10 mouse cellular contexts compared by ENCODE assay signal in genomic region chr6:136827116-136827515, GRCm38 (mm10). TPM values are rescaled to one million over a fixed set of nuclear protein-coding genes. Genes with fewer than 3 reads are reported as not detected.
DNase-seq lines count a peak whose midpoint lies in the region; ATAC-seq and TF ChIP-seq lines count a peak whose summit lies in the region.
"Had no signal": no experiment of that assay in that cellular context is flagged by ENCODE, and none has a peak within 500 bp of the region (broad histone marks: within the 10 kb centered on the region; RNA-seq: fewer than 3 reads in every experiment).

No protein-coding gene starts in this region.

- H3K27ac ChIP-seq in heart, postnatal 0 days (ENCODE audit: low read depth): no peak overlapping the region
- peak overlapping the region; percentile 86 for H3K27ac ChIP-seq in MEL (ENCODE audit: control insufficient read depth, low read depth, low read length)
- H3K27ac ChIP-seq in hindbrain, embryonic 10.5 days: peak overlapping the region; percentile 98
- no peak overlapping the region for H3K27ac ChIP-seq in midbrain, embryonic 11.5 days (ENCODE audit: low read depth, low read length)

- TF ChIP-seq POLR2A in MEL (IDR thresholded peaks at IDR 0.05; ENCODE audit: control insufficient read depth in 1 of 2, insufficient read depth in 1 of 2, low read depth in 1 of 2, low read length in 2 of 2, poor library complexity in 1 of 2): no peak; a peak in 1 of 4 replicates

- no peaks in the 10 kb centered on the region for H3K27me3 ChIP-seq in heart, postnatal 0 days (ENCODE audit: control insufficient read depth, insufficient read depth, low read length)
- H3K27me3 ChIP-seq in MEL (ENCODE audit: control insufficient read depth in 1 of 2, insufficient read depth in 2 of 2, low read length in 2 of 2): no peaks in the 10 kb centered on the region
- H3K27me3 ChIP-seq in hindbrain, embryonic 10.5 days (ENCODE audit: insufficient read depth, poor library complexity, severe bottlenecking): no peaks in the 10 kb centered on the region
- no peaks in the 10 kb centered on the region for H3K27me3 ChIP-seq in midbrain, embryonic 11.5 days (ENCODE audit: control insufficient read depth, insufficient read depth, low read length)
- H3K27me3 ChIP-seq: Patski had no signal

- peaks cover 32% of the 10 kb centered on the region for H3K36me3 ChIP-seq in heart, postnatal 0 days (replicated peaks; ENCODE audit: control insufficient read depth, insufficient read depth, low read length)
- peaks cover 11% of the 10 kb centered on the region in 2 experiments for H3K36me3 ChIP-seq in MEL (ENCODE audit: control insufficient read depth in 1 of 2, insufficient read depth in 2 of 2, low read length in 2 of 2)
- peaks cover 35% of the 10 kb centered on the region for H3K36me3 ChIP-seq in hindbrain, embryonic 10.5 days
- H3K36me3 ChIP-seq in midbrain, embryonic 11.5 days (ENCODE audit: control insufficient read depth, insufficient read depth, low read length): peaks cover 18% of the 10 kb centered on the region

- no peaks in the 10 kb centered on the region for H3K9me3 ChIP-seq in heart, postnatal 0 days (replicated peaks; ENCODE audit: control insufficient read depth, low read length)
- H3K9me3 ChIP-seq in MEL (replicated peaks; ENCODE audit: insufficient read depth, low read length): no peaks in the 10 kb centered on the region
- H3K9me3 ChIP-seq in hindbrain, embryonic 10.5 days: no peaks in the 10 kb centered on the region
- H3K9me3 ChIP-seq in midbrain, embryonic 11.5 days (ENCODE audit: control insufficient read depth, low read length): no peaks in the 10 kb centered on the region

- peaks cover 11% of the 10 kb centered on the region for H3K4me1 ChIP-seq in heart, postnatal 0 days (ENCODE audit: control insufficient read depth, insufficient read depth)
- H3K4me1 ChIP-seq in MEL (ENCODE audit: control insufficient read depth in 1 of 2, insufficient read depth in 2 of 2, low read length in 2 of 2): peaks cover 3% of the 10 kb centered on the region in 2 experiments; a peak in 3 of 4 replicates
- H3K4me1 ChIP-seq in hindbrain, embryonic 10.5 days (replicated peaks): peaks cover 14% of the 10 kb centered on the region
- H3K4me1 ChIP-seq in midbrain, embryonic 11.5 days (ENCODE audit: control insufficient read depth, insufficient read depth, low read length): peaks cover 4% of the 10 kb centered on the region

- no peak for ATAC-seq in heart, postnatal 0 days (ENCODE audit: insufficient read depth, low read depth)
- no peak for ATAC-seq in midbrain, embryonic 11.5 days (ENCODE audit: low FRiP score)

- peak overlapping the region; percentile 100 for H3K9ac ChIP-seq in heart, postnatal 0 days (replicated peaks; ENCODE audit: low read depth, low read length)
- peak overlapping the region; percentile 99 for H3K9ac ChIP-seq in MEL (ENCODE audit: control insufficient read depth, low read depth, low read length, poor library complexity, severe bottlenecking)
- peak overlapping the region; percentile 99 for H3K9ac ChIP-seq in midbrain, embryonic 11.5 days (ENCODE audit: low read length)

- 8% methylated on average over 7 of the region's 7 CpGs for WGBS in heart, postnatal 0 days
- 20% methylated on average over 7 of the region's 7 CpGs for WGBS in hindbrain, embryonic 10.5 days
- WGBS in midbrain, embryonic 11.5 days: 22% methylated on average over 7 of the region's 7 CpGs

- intact Hi-C loops in heart, postnatal 25 days (cut with DNase I): loop anchor here (1.0 kb wide), 1 partner anchor 23 kb away; the partner anchor contains the start of gene Hist4h4

- H3K79me2 ChIP-seq in MEL (ENCODE audit: control insufficient read depth, insufficient read depth, low read length, poor library complexity): peaks cover 24% of the 10 kb centered on the region

- peak overlapping the region; percentile 90 for H3K4me2 ChIP-seq in heart, postnatal 0 days (ENCODE audit: low read depth, low read length)
- H3K4me2 ChIP-seq in midbrain, embryonic 11.5 days: peak overlapping the region; percentile 72

- TF ChIP-seq RAD21 in MEL (IDR thresholded peaks at IDR 0.05; ENCODE audit: low read depth, low read length): no peak

- no peak for TF ChIP-seq CTCF in heart, postnatal 0 days (IDR thresholded peaks at IDR 0.05; ENCODE audit: low read depth)
- no peak for TF ChIP-seq CTCF in MEL (IDR thresholded peaks at IDR 0.05 in 2 of 3, conservative IDR thresholded peaks at IDR 0.05 in 1 of 3; ENCODE audit: control insufficient read depth in 1 of 3, insufficient read depth in 1 of 3, low read depth in 2 of 3, low read length in 3 of 3, poor library complexity in 1 of 3, severe bottlenecking in 1 of 3)

- H3K4me3 ChIP-seq in heart, postnatal 0 days (ENCODE audit: low read depth, low read length): peak overlapping the region; percentile 100
- peak overlapping the region; percentile 70 to 95 for H3K4me3 ChIP-seq in MEL (ENCODE audit: control insufficient read depth in 1 of 2, insufficient read depth in 1 of 2, low read depth in 2 of 2, low read length in 2 of 2)
- peak overlapping the region; percentile 99 for H3K4me3 ChIP-seq in hindbrain, embryonic 10.5 days
- peak overlapping the region; percentile 100 for H3K4me3 ChIP-seq in midbrain, embryonic 11.5 days (ENCODE audit: low read depth, low read length)

- no peak for TF ChIP-seq EP300 in heart, postnatal 0 days (IDR thresholded peaks at IDR 0.05; ENCODE audit: low read depth)
- no peak for TF ChIP-seq EP300 in MEL (IDR thresholded peaks at IDR 0.05; ENCODE audit: low read depth in 1 of 2, low read length in 2 of 2)

- no peak for DNase-seq in heart, postnatal 0 days (ENCODE audit: low spot score)
- DNase-seq in heart, postnatal 25 days (ENCODE audit: low spot score): no peak
- DNase-seq in MEL (ENCODE audit: low read depth, low spot score): peak; percentile 54
- DNase-seq in hindbrain, embryonic 10.5 days (ENCODE audit: low spot score): no peak
- no peak for DNase-seq in midbrain, embryonic 11.5 days (ENCODE audit: low spot score, missing footprints)
- no peak for DNase-seq in adrenal gland, postnatal 4 days (ENCODE audit: low spot score in 2 of 2)
- no peak for DNase-seq in left cerebral cortex, adult 18-20 months (ENCODE audit: low spot score in 2 of 2)
- no peak for DNase-seq in kidney, adult 9 months
- DNase-seq: right cerebral cortex, postnatal 4 days had no signal

RNA-seq across cellular contexts. Expression of gene BC049715, which starts 0.3 kb away (rescaled TPM):
- total RNA-seq in heart, postnatal 0 days (2014; rRNA removed; ENCODE audit: low replicate concordance): 0.04 and 0.43 TPM in 2 replicates
- polyA plus RNA-seq in heart, postnatal 0 days (2015; fragmentation: Nextera tagmentation; extraction: Ambion mirVana): 1.4 and 2.5 TPM in 2 replicates
- 1 to 10 TPM in 1 of 2 experiments, under 1 TPM in 1; 0.62 to 2.0 TPM for total RNA-seq in heart, postnatal 25 days (2021)
- 0.26 and 0.27 TPM in 2 replicates for total RNA-seq in MEL (2012; rRNA removed)
- 1 to 10 TPM in 1 of 2 experiments, not detected in 1; 1.2 TPM for polyA plus RNA-seq in MEL (2012; ENCODE audit: insufficient read depth in 1 of 2, insufficient read length in 2 of 2, low read depth in 1 of 2, low replicate concordance in 2 of 2, missing spikeins in 1 of 2)
- polyA plus RNA-seq in hindbrain, embryonic 10.5 days (2016; fragmentation: Nextera tagmentation; extraction: Ambion mirVana): 1.1 and 2.3 TPM in 2 replicates
- polyA plus RNA-seq in midbrain, embryonic 11.5 days (2014; fragmentation: Nextera tagmentation; extraction: Ambion mirVana): 1.1 and 1.2 TPM in 2 replicates
- 1 to 10 TPM in 1 of 2 experiments, under 1 TPM in 1; 0.85 to 1.2 TPM for total RNA-seq in adrenal gland, postnatal 4 days (2021)
- 1 to 10 TPM; 2.3 to 2.8 TPM for total RNA-seq in left cerebral cortex, adult 18-20 months (2021)

RNA-seq across cellular contexts. Expression of gene Wbp11, which starts 0.9 kb away (rescaled TPM):
- 28.2 and 37.7 TPM in 2 replicates for total RNA-seq in heart, postnatal 0 days (2014; rRNA removed; ENCODE audit: low replicate concordance)
- polyA plus RNA-seq in heart, postnatal 0 days (2015; fragmentation: Nextera tagmentation; extraction: Ambion mirVana): 51.1 and 52.7 TPM in 2 replicates
- total RNA-seq in heart, postnatal 25 days (2021): 10 to 100 TPM; 57.0 to 63.3 TPM
- 43.5 and 58.0 TPM in 2 replicates for total RNA-seq in MEL (2012; rRNA removed)
- 100 to 1,000 TPM; 294 to 411 TPM for polyA plus RNA-seq in MEL (2012; ENCODE audit: insufficient read depth in 1 of 2, insufficient read length in 2 of 2, low read depth in 1 of 2, low replicate concordance in 2 of 2, missing spikeins in 1 of 2)
- polyA plus RNA-seq in hindbrain, embryonic 10.5 days (2016; fragmentation: Nextera tagmentation; extraction: Ambion mirVana): 140 and 155 TPM in 2 replicates
- polyA plus RNA-seq in midbrain, embryonic 11.5 days (2014; fragmentation: Nextera tagmentation; extraction: Ambion mirVana): 149 and 154 TPM in 2 replicates
- total RNA-seq in adrenal gland, postnatal 4 days (2021): 100 to 1,000 TPM; 110 to 116 TPM
- total RNA-seq in left cerebral cortex, adult 18-20 months (2021): 100 to 1,000 TPM; 109 to 111 TPM

RNA-seq across cellular contexts. Expression of gene Smco3, which starts 8.1 kb away (rescaled TPM):
- total RNA-seq in heart, postnatal 0 days (2014; rRNA removed; ENCODE audit: low replicate concordance): not detected in 2 replicates
- not detected in 2 replicates for polyA plus RNA-seq in heart, postnatal 0 days (2015; fragmentation: Nextera tagmentation; extraction: Ambion mirVana)
- not detected for total RNA-seq in heart, postnatal 25 days (2021)
- total RNA-seq in MEL (2012; rRNA removed): not detected in 2 replicates
- polyA plus RNA-seq in MEL (2012; ENCODE audit: insufficient read depth in 1 of 2, insufficient read length in 2 of 2, low read depth in 1 of 2, low replicate concordance in 2 of 2, missing spikeins in 1 of 2): not detected
- polyA plus RNA-seq in hindbrain, embryonic 10.5 days (2016; fragmentation: Nextera tagmentation; extraction: Ambion mirVana): not detected in 2 replicates
- 0.12 and 0.21 TPM in 2 replicates for polyA plus RNA-seq in midbrain, embryonic 11.5 days (2014; fragmentation: Nextera tagmentation; extraction: Ambion mirVana)
- 1 to 10 TPM; 1.1 to 1.3 TPM for total RNA-seq in adrenal gland, postnatal 4 days (2021)
- total RNA-seq in left cerebral cortex, adult 18-20 months (2021): 1 to 10 TPM; 4.9 to 5.3 TPM

RNA-seq across cellular contexts. Expression of gene H2afj, which starts 19.1 kb away (rescaled TPM):
- 13.1 and 19.3 TPM in 2 replicates for total RNA-seq in heart, postnatal 0 days (2014; rRNA removed; ENCODE audit: low replicate concordance)
- 88.8 and 88.9 TPM in 2 replicates for polyA plus RNA-seq in heart, postnatal 0 days (2015; fragmentation: Nextera tagmentation; extraction: Ambion mirVana)
- total RNA-seq in heart, postnatal 25 days (2021): 10 to 100 TPM; 28.3 to 33.9 TPM
- total RNA-seq in MEL (2012; rRNA removed): 111 and 142 TPM in 2 replicates
- polyA plus RNA-seq in MEL (2012; ENCODE audit: insufficient read depth in 1 of 2, insufficient read length in 2 of 2, low read depth in 1 of 2, low replicate concordance in 2 of 2, missing spikeins in 1 of 2): 100 to 1,000 TPM in 1 of 2 experiments, not detected in 1; 176 TPM
- polyA plus RNA-seq in hindbrain, embryonic 10.5 days (2016; fragmentation: Nextera tagmentation; extraction: Ambion mirVana): 105 and 120 TPM in 2 replicates
- polyA plus RNA-seq in midbrain, embryonic 11.5 days (2014; fragmentation: Nextera tagmentation; extraction: Ambion mirVana): 94.5 and 107 TPM in 2 replicates
- 10 to 100 TPM; 91.9 to 95.8 TPM for total RNA-seq in adrenal gland, postnatal 4 days (2021)
- 10 to 100 TPM; 50.9 to 57.0 TPM for total RNA-seq in left cerebral cortex, adult 18-20 months (2021)

RNA-seq across cellular contexts. Expression of gene Hist4h4, which starts 22.9 kb away (rescaled TPM):
- 88.7 and 119 TPM in 2 replicates for total RNA-seq in heart, postnatal 0 days (2014; rRNA removed; ENCODE audit: low replicate concordance)
- 0.34 and 0.37 TPM in 2 replicates for polyA plus RNA-seq in heart, postnatal 0 days (2015; fragmentation: Nextera tagmentation; extraction: Ambion mirVana)
- 10 to 100 TPM in 1 of 2 experiments, 1 to 10 TPM in 1; 8.3 to 11.5 TPM for total RNA-seq in heart, postnatal 25 days (2021)
- 306 and 416 TPM in 2 replicates for total RNA-seq in MEL (2012; rRNA removed)
- 1 to 10 TPM in 1 of 2 experiments, not detected in 1; 1.1 TPM for polyA plus RNA-seq in MEL (2012; ENCODE audit: insufficient read depth in 1 of 2, insufficient read length in 2 of 2, low read depth in 1 of 2, low replicate concordance in 2 of 2, missing spikeins in 1 of 2)
- polyA plus RNA-seq in hindbrain, embryonic 10.5 days (2016; fragmentation: Nextera tagmentation; extraction: Ambion mirVana): 0.65 and 0.78 TPM in 2 replicates
- 0.55 and 0.67 TPM in 2 replicates for polyA plus RNA-seq in midbrain, embryonic 11.5 days (2014; fragmentation: Nextera tagmentation; extraction: Ambion mirVana)
- 10 to 100 TPM; 48.0 to 48.6 TPM for total RNA-seq in adrenal gland, postnatal 4 days (2021)
- total RNA-seq in left cerebral cortex, adult 18-20 months (2021): 10 to 100 TPM; 11.3 to 13.2 TPM

Comparison
In these comparisons a context has a peak if more than half of its experiments do, and no peak if none do; other contexts are left out.
1. H3K27ac ChIP-seq: peak in MEL (single experiment) and hindbrain, embryonic 10.5 days (single experiment); none in heart, postnatal 0 days (single experiment) and midbrain, embryonic 11.5 days (single experiment).
2. Peak in every context shown above with its lines, with median percentiles within 50 percentile points of each other: H3K4me3 ChIP-seq and H3K9ac ChIP-seq.